ENCODE assay signal across 14 mouse cellular contexts in the genomic region with DNA sequence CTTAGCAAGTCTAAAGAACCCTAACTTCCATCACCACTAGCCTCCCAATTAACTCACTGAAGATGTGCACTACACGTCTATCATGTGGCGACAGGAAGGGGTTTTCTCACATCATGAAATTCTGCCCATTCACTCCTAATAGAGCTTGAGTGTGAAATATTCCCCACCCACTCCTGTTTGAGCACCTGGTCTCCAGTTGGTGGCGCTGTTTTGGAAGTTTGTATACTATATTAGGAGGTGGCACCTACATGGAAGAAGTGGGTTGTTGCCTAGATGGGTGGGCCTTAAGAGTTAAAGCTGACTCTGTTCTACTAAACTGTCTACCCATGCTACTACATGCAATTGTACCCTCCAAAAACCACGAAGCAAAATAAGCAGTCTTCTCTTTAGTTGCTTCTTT.
"Had no signal": no experiment of that assay in that cellular context is flagged by ENCODE, and none has a peak within 500 bp of the region (broad histone marks: within the 10 kb centered on the region; RNA-seq: fewer than 3 reads in every experiment).

No protein-coding gene starts in this region.

- H3K4me2 ChIP-seq: kidney, embryonic 15.5 days; limb, embryonic 15.5 days; liver, embryonic 15.5 days; lung, embryonic 14.5 days; midbrain, embryonic 12.5 days; neural tube, embryonic 15.5 days had no signal

- H3K9me3 ChIP-seq: kidney, embryonic 15.5 days; limb, embryonic 15.5 days; liver, embryonic 15.5 days; midbrain, embryonic 12.5 days; neural tube, embryonic 15.5 days had no signal

- DNase-seq: kidney, adult 2 months; kidney, postnatal 14 days; layer of hippocampus, adult 9-11 months; layer of hippocampus, postnatal 36 days; lung, embryonic 14.5 days; lung, postnatal 14 days; right cerebral cortex, adult 18-20 months; right cerebral cortex, postnatal 25 days had no signal

- H3K4me1 ChIP-seq: liver, embryonic 15.5 days had no signal

- H3K4me3 ChIP-seq: kidney, embryonic 15.5 days; limb, embryonic 15.5 days; liver, embryonic 15.5 days; midbrain, embryonic 12.5 days; neural tube, embryonic 15.5 days had no signal

- H3K27ac ChIP-seq: kidney, embryonic 15.5 days; limb, embryonic 15.5 days; liver, embryonic 15.5 days; midbrain, embryonic 12.5 days; neural tube, embryonic 15.5 days had no signal

- H3K36me3 ChIP-seq: kidney, embryonic 15.5 days; limb, embryonic 15.5 days; liver, embryonic 15.5 days; midbrain, embryonic 12.5 days; neural tube, embryonic 15.5 days had no signal

- H3K9ac ChIP-seq: kidney, embryonic 15.5 days; limb, embryonic 15.5 days; liver, embryonic 15.5 days; lung, embryonic 14.5 days; midbrain, embryonic 12.5 days; neural tube, embryonic 15.5 days had no signal

- H3K27me3 ChIP-seq: limb, embryonic 15.5 days; liver, embryonic 15.5 days had no signal

- ATAC-seq: inflammation-experienced regulatory T-cells, adult 6 months had no signal
